Mouse (Mus musculus) lung, postnatal 25 days (tissue): ENCODE results near the gene Klhl35.
"Not testable (repeated sequence)": the region's sequence is repeated elsewhere in the genome, so short reads cannot be mapped to it uniquely, and the experiment has no call there.

Source experiments
- DNase-seq: peaks from one replicate; pipeline ENCODE4 v3.0.0; 2022; ENCODE audit warnings: low spot score

Klhl35 gene

DNA sequence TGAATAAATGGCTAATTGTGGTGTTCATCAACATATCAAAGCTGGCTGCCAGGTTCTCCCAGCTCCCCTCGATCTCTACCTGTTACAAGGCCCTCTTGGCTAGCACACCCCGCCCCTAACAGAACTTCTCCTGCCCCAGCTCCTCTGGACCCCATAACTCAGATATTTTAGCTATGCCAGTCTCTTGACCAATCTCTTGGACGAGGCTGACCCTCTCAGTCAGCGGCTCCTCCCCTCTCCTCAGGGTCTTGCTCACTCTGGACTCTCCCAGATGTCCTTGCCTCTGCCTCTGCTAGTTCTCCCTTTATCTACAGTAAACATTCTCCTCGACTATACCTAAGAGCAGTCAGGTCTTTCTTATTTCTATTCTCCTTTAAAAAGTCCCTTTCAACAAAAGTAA is 34.9 kb downstream of the Klhl35 start:
- peak; percentile 32 for DNase-seq

DNA sequence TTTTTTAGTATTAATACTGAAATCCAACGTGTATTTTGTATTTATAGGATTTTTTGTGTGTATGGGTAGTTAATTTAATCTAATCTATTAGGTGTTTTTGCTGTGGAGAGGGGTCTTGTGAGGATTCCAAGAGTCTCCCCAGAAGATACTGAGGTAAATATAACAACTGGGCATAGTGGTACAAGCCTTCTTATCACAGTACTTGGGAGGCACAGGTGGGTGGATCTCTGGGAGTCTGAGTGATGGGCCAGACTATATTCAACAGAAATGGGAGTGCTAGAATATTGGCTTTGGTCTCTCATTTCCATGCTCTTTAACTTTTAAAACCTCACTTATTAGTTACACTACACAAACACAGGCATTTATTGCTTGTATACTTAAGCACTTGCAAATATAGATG is 35.3 kb downstream of the Klhl35 start:
- no peak for DNase-seq

DNA sequence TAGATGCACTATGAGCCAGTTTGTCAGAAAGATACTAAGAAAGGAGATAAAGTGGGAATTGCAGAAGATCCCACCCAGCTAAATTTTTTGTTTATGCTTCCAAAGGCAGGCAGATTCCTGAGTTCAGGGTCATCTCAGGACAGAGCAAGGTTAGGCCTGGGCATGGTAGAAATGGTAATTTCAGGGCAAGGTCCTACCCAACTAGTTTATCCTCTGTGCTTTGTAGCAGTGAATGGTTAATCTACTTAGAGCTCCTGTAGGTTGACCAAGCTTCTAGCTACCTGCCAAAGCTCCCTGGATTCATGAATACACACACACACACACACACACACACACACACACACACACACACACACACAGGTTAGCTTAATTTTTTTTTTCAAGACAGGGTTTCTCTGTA is 38.8 kb downstream of the Klhl35 start:
- no peak for DNase-seq

DNA sequence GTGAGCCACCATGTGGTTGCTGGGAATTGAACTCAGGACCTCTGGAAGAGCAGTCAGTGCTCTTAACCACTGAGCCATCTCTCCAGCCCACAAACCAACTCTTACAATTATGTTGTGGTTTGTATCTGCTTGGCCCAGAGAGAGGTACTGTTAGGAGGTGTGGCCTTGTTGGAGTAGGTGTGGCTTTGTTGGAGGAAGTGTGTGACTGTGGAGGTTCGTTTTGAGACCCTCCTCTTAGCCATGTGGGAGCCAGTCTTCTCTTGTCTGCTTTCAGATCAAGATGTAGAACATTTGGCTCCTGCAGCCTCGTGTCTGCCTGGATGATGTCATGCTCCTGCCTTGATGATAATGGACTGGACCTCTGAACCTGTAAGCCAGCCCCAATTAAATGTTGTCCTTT is 42.4 kb downstream of the Klhl35 start:
- DNase-seq, result not testable (repeated sequence)

DNA sequence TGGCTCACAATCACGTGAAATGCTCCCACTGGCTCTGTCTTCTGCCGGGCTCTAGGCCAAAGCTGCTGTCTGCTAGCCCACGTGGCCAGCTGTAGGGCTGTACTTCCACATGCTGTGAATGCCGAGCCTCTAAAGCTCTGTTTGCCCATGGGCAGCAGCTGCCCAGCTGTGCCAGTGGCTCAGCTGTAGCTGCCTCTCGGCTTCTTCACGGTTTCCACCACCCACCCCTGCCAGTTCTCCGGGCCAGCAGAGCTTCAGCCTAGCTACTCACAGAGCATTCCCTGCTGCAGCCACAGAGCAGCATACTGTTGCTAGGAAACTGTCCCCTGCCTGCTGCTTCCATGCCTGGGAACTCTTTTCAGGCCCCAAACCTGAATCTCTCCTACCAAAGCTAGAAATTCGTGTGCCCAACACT is 44.3 kb downstream of the Klhl35 start:
- peak; percentile 33 for DNase-seq

DNA sequence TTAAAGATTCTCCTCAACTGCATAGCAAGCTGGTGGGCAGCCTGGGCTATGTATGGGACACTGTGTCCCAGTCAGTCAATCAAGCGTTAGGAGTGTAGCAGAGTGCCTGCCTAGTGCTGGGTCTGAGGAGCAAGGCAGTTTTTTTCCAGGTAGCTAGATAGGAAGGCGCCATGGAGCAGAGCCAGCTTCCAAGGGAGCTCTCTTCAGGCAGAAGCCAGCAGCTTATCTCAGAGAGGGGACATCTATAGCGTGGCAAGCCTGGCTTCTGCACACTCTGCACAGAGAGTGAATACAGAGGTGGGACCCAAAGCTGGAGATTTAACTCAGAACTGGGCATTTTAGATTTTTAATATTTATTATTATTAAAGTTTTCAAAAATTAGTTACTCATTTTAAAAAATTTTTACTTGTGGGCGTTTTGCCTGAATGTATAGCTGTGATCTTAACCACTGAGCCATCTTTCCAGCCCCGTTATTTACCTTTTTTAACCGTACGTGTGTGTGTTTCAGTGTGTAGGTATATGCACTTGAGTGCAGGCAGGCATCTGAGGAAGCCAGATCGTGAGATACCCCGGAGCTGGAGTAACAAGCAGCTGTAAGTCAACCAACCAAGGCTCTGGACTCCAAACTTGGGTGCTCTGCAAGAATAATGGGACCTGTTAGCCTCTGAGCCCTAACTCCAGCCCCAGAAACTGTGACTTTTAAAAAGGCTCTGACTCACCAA is 50.4 kb downstream of the Klhl35 start:
- no peak for DNase-seq

DNA sequence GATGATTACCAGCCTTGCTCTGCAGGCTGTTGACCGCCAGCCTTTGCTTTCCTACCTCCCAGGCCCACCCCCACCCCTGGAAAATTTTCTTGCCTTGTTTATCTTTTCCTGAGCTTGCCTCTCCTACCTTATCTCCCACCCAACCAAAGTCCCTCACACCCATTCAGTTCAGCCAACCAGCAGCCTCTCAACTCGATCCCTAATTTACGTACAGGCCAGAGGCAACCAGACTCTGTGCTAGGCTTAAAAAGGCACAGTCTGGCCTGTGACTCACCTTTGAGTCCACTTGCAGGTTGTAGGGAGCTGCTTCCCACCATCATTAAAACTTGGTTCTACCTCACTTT is 51.0 kb downstream of the Klhl35 start:
- no peak for DNase-seq

DNA sequence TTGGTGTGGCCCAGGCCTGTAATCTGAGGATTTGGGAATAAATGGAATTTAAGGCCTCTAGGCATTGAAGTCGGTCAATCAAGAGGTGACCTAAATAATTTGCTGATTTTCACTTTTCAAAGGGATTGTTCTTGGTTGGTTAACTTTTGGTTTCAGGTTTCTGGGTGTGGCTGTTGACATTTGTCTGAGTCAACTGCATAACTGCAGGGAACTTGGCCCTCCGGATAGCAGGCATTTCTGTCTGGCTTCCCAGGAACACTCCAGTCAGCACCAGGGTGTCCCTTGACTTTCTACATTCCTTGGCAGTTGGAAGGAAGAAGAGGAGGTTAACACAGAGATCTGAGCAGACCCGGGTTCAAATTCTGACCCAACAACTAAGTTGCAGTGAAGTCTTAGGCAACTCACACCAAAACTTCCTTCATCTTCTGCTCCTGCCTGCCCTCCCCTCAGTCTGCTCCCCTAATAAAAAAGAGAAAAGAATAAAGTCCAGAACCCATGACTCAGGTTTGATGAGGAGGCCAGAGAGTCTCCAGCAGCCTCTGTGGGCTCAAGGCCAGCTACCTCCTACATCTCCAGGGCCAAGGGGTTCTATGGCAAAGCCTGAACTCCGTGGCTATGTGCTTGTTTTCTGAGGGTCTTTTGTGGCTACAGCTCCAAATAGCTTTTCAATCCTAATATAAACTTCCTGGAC is 53.3 kb downstream of the Klhl35 start:
- peak; percentile 78 for DNase-seq

DNA sequence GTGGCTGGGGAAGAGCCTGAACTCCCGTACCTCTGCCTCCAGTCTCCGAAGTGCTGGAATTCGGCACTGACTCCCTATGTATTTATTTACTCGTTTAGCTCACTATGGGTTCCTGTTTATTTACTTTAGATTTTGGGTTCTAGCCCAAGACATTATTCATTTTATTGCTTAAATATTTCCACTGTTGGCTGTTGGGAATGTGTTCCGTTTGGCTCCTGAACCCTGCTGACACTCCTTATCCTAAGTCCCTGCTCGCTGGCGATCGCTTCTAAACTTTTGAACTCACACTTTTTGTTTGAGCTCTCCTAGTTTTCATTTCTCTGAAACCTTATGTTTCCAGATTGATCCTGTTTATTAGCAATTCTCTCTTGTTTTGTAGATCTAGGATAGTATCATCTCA is 57.3 kb downstream of the Klhl35 start:
- peak; percentile 51 for DNase-seq
